In the genomic region with DNA sequence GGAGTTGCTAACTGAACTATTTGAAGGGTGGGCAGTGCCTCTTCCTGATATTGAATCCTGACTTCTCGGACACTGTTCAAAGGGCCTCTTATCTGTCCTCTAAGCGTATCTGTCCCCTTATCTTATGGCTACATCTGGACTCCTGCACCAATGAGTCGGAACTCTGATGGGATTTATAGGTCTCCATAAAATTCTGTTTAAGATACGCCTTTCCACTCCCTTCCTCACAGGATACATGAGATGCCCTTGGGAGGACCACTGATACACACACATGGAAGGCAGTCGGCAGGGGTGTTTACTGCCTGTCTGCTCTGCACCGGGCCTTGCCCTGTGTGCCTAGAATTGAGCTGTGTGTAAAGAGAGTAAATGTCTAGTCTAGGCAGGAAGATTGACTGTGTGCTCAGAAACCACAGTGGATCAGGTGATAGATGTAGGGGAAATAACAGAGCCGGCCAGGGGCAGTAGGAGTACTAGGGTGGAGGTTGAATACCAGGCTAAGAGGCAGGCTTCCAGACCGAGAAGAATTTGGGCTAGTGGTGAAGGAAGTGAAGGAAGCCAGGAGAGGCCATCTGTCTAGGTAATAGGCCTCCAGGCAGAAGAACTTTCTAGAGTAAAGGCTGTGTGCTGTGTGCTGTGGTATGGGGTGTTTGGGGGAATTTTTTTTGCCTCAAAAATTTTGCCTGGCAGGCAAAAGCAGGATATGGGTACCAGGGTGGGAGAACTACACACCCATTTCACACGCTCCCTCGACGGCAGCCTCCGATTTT, we compare ENCODE assay signal across 16 mouse cellular contexts. TPM values are rescaled to one million over a fixed set of nuclear protein-coding genes. Genes with fewer than 3 reads are reported as not detected.
DNase-seq lines count a peak whose midpoint lies in the region; ATAC-seq lines count a peak whose summit lies in the region.
"Had no signal": no experiment of that assay in that cellular context is flagged by ENCODE, and none has a peak within 500 bp of the region (broad histone marks: within the 10 kb centered on the region; RNA-seq: fewer than 3 reads in every experiment).

No protein-coding gene starts in this region.

- H3K4me2 ChIP-seq in forebrain, embryonic 12.5 days: no peak overlapping the region
- no peak overlapping the region for H3K4me2 ChIP-seq in forebrain, embryonic 11.5 days (ENCODE audit: low read depth, low read length, severe bottlenecking)
- H3K4me2 ChIP-seq in midbrain, embryonic 13.5 days (replicated peaks): no peak overlapping the region
- H3K4me2 ChIP-seq in intestine, embryonic 15.5 days (replicated peaks): no peak overlapping the region
- H3K4me2 ChIP-seq: heart, embryonic 13.5 days; lung, embryonic 14.5 days; midbrain, embryonic 15.5 days had no signal

- 85% methylated on average over 12 of the region's 12 CpGs for WGBS in forebrain, embryonic 12.5 days
- WGBS in forebrain, embryonic 11.5 days: 88% methylated on average over 12 of the region's 12 CpGs
- WGBS in midbrain, embryonic 10.5 days: 90% methylated on average over 12 of the region's 12 CpGs
- WGBS in midbrain, embryonic 13.5 days: 90% methylated on average over 12 of the region's 12 CpGs
- WGBS in intestine, embryonic 15.5 days: 50% methylated on average over 12 of the region's 12 CpGs

- H3K27me3 ChIP-seq in forebrain, embryonic 12.5 days: no peaks in the 10 kb centered on the region; the same call in 1 of the 2 replicates
- no peaks in the 10 kb centered on the region for H3K27me3 ChIP-seq in forebrain, embryonic 11.5 days (ENCODE audit: control insufficient read depth, insufficient read depth, low read length)
- 0 out of 2 replicates have a peak, but pooled peaks cover 4% of the 10 kb centered on the region for H3K27me3 ChIP-seq in midbrain, embryonic 10.5 days (ENCODE audit: low read depth, poor library complexity, severe bottlenecking)
- H3K27me3 ChIP-seq in midbrain, embryonic 13.5 days: no peaks in the 10 kb centered on the region
- H3K27me3 ChIP-seq in intestine, embryonic 15.5 days (replicated peaks): no peaks in the 10 kb centered on the region
- H3K27me3 ChIP-seq: heart, embryonic 13.5 days; midbrain, embryonic 15.5 days had no signal

- no peaks in the 10 kb centered on the region for H3K36me3 ChIP-seq in forebrain, embryonic 12.5 days (replicated peaks)
- H3K36me3 ChIP-seq in forebrain, embryonic 11.5 days (ENCODE audit: control insufficient read depth, insufficient read depth, low read length): no peaks in the 10 kb centered on the region; the same call in 1 of the 2 replicates
- H3K36me3 ChIP-seq in midbrain, embryonic 10.5 days: peaks cover 4% of the 10 kb centered on the region; the same call in 1 of the 2 replicates
- no peaks in the 10 kb centered on the region for H3K36me3 ChIP-seq in midbrain, embryonic 13.5 days
- no peaks in the 10 kb centered on the region for H3K36me3 ChIP-seq in intestine, embryonic 15.5 days
- H3K36me3 ChIP-seq: heart, embryonic 13.5 days; midbrain, embryonic 15.5 days had no signal

- no peak overlapping the region for H3K4me3 ChIP-seq in forebrain, embryonic 12.5 days (replicated peaks)
- no peak overlapping the region for H3K4me3 ChIP-seq in forebrain, embryonic 11.5 days (ENCODE audit: low read depth, low read length)
- no peak overlapping the region for H3K4me3 ChIP-seq in midbrain, embryonic 10.5 days
- no peak overlapping the region for H3K4me3 ChIP-seq in midbrain, embryonic 13.5 days (replicated peaks)
- no peak overlapping the region for H3K4me3 ChIP-seq in intestine, embryonic 15.5 days (replicated peaks)
- H3K4me3 ChIP-seq: heart, embryonic 13.5 days; midbrain, embryonic 15.5 days had no signal

- no peaks in the 10 kb centered on the region for H3K9me3 ChIP-seq in forebrain, embryonic 12.5 days
- no peaks in the 10 kb centered on the region for H3K9me3 ChIP-seq in forebrain, embryonic 11.5 days (ENCODE audit: control insufficient read depth, low read length)
- H3K9me3 ChIP-seq in midbrain, embryonic 10.5 days (replicated peaks): peaks cover 15% of the 10 kb centered on the region
- H3K9me3 ChIP-seq in midbrain, embryonic 13.5 days: no peaks in the 10 kb centered on the region
- H3K9me3 ChIP-seq in intestine, embryonic 15.5 days: no peaks in the 10 kb centered on the region
- H3K9me3 ChIP-seq: heart, embryonic 13.5 days; midbrain, embryonic 15.5 days had no signal

- ATAC-seq in forebrain, embryonic 12.5 days (ENCODE audit: low FRiP score): no peak
- ATAC-seq in forebrain, embryonic 11.5 days (replicated peaks; ENCODE audit: low FRiP score): no peak
- no peak for ATAC-seq in midbrain, embryonic 13.5 days
- peak; percentile 63 for ATAC-seq in intestine, embryonic 15.5 days
- ATAC-seq: midbrain, embryonic 15.5 days had no signal

- peak overlapping the region; percentile 10; the same call in 1 of the 2 replicates for H3K27ac ChIP-seq in forebrain, embryonic 12.5 days
- no peak overlapping the region for H3K27ac ChIP-seq in forebrain, embryonic 11.5 days (ENCODE audit: low read depth, low read length)
- peak overlapping the region; percentile 70 for H3K27ac ChIP-seq in midbrain, embryonic 10.5 days (replicated peaks)
- H3K27ac ChIP-seq in midbrain, embryonic 13.5 days: no peak overlapping the region
- no peak overlapping the region for H3K27ac ChIP-seq in intestine, embryonic 15.5 days
- H3K27ac ChIP-seq: heart, embryonic 13.5 days; midbrain, embryonic 15.5 days had no signal

- no peak overlapping the region for H3K9ac ChIP-seq in forebrain, embryonic 12.5 days
- H3K9ac ChIP-seq in forebrain, embryonic 11.5 days (ENCODE audit: low read length): no peak overlapping the region
- H3K9ac ChIP-seq in midbrain, embryonic 13.5 days (replicated peaks): no peak overlapping the region
- H3K9ac ChIP-seq in intestine, embryonic 15.5 days: no peak overlapping the region
- H3K9ac ChIP-seq: heart, embryonic 13.5 days; lung, embryonic 14.5 days; midbrain, embryonic 15.5 days had no signal

- H3K4me1 ChIP-seq in forebrain, embryonic 12.5 days: peaks cover 10% of the 10 kb centered on the region; the same call in 1 of the 2 replicates
- no peaks in the 10 kb centered on the region for H3K4me1 ChIP-seq in forebrain, embryonic 11.5 days (replicated peaks; ENCODE audit: control insufficient read depth, insufficient read depth, low read length)
- H3K4me1 ChIP-seq in midbrain, embryonic 10.5 days: peaks cover 15% of the 10 kb centered on the region
- H3K4me1 ChIP-seq in midbrain, embryonic 13.5 days (replicated peaks): 0 out of 2 replicates have a peak, but pooled peaks cover 2% of the 10 kb centered on the region
- H3K4me1 ChIP-seq in intestine, embryonic 15.5 days (replicated peaks): 0 out of 2 replicates have a peak, but pooled peaks cover 4% of the 10 kb centered on the region

- DNase-seq in forebrain, embryonic 11.5 days (ENCODE audit: low spot score): no peak
- no peak for DNase-seq in midbrain, embryonic 10.5 days (ENCODE audit: low spot score)
- DNase-seq in skeletal muscle tissue, adult 2 months (ENCODE audit: low read depth, low spot score): peak; percentile 19
- no peak for DNase-seq in right cerebral cortex, postnatal 4 days
- no peak for DNase-seq in testis, postnatal 14 days (ENCODE audit: low spot score)
- DNase-seq: adrenal gland, postnatal 25 days; kidney, adult 11 months; lung, embryonic 14.5 days; spleen, adult 18-20 months; thymus, adult 18-20 months had no signal

RNA-seq across cellular contexts. Expression of a gene that starts 4.9 kb away (rescaled TPM):
- 0.24 TPM in 1 of 2 replicates, not detected in the other for polyA plus RNA-seq in forebrain, embryonic 12.5 days (2016; fragmentation: Nextera tagmentation; extraction: Ambion mirVana)
- polyA plus RNA-seq in forebrain, embryonic 11.5 days (2014; fragmentation: Nextera tagmentation; extraction: Ambion mirVana): 0.16 TPM in 1 of 2 replicates, not detected in the other
- 0.19 TPM in 1 of 2 replicates, not detected in the other for polyA plus RNA-seq in midbrain, embryonic 10.5 days (2016; fragmentation: Nextera tagmentation; extraction: Ambion mirVana)
- polyA plus RNA-seq in midbrain, embryonic 13.5 days (2015; fragmentation: Nextera tagmentation; extraction: Ambion mirVana): 0.63 and 0.79 TPM in 2 replicates
- 266 and 631 TPM in 2 replicates for polyA plus RNA-seq in intestine, embryonic 15.5 days (2015; fragmentation: Nextera tagmentation; extraction: Ambion mirVana)
- polyA plus RNA-seq: cerebellum, adult 2 months had no signal

RNA-seq across cellular contexts. Expression of a gene that starts 33.1 kb away (rescaled TPM):
- polyA plus RNA-seq in forebrain, embryonic 12.5 days (2016; fragmentation: Nextera tagmentation; extraction: Ambion mirVana): 0.21 and 0.24 TPM in 2 replicates
- polyA plus RNA-seq in forebrain, embryonic 11.5 days (2014; fragmentation: Nextera tagmentation; extraction: Ambion mirVana): 0.15 and 0.72 TPM in 2 replicates
- 0.30 and 0.74 TPM in 2 replicates for polyA plus RNA-seq in midbrain, embryonic 10.5 days (2016; fragmentation: Nextera tagmentation; extraction: Ambion mirVana)
- 0.10 TPM in 1 of 2 replicates, not detected in the other for polyA plus RNA-seq in midbrain, embryonic 13.5 days (2015; fragmentation: Nextera tagmentation; extraction: Ambion mirVana)
- 0.25 TPM in 2 replicates for polyA plus RNA-seq in intestine, embryonic 15.5 days (2015; fragmentation: Nextera tagmentation; extraction: Ambion mirVana)
- polyA plus RNA-seq: cerebellum, adult 2 months; lung, embryonic 14.5 days; midbrain, embryonic 15.5 days had no signal

RNA-seq across cellular contexts. Expression of a gene that starts 49.7 kb away (rescaled TPM):
- polyA plus RNA-seq in forebrain, embryonic 12.5 days (2016; fragmentation: Nextera tagmentation; extraction: Ambion mirVana): 23.3 and 25.1 TPM in 2 replicates
- 21.6 and 24.1 TPM in 2 replicates for polyA plus RNA-seq in forebrain, embryonic 11.5 days (2014; fragmentation: Nextera tagmentation; extraction: Ambion mirVana)
- 19.8 and 24.0 TPM in 2 replicates for polyA plus RNA-seq in midbrain, embryonic 10.5 days (2016; fragmentation: Nextera tagmentation; extraction: Ambion mirVana)
- polyA plus RNA-seq in midbrain, embryonic 13.5 days (2015; fragmentation: Nextera tagmentation; extraction: Ambion mirVana): 15.5 and 17.1 TPM in 2 replicates
- 9.4 and 9.9 TPM in 2 replicates for polyA plus RNA-seq in intestine, embryonic 15.5 days (2015; fragmentation: Nextera tagmentation; extraction: Ambion mirVana)

Comparison
In these comparisons a context has a peak if more than half of its experiments do, and no peak if none do; other contexts are left out.
1. H3K27ac ChIP-seq: peak in forebrain, embryonic 12.5 days (single experiment) and midbrain, embryonic 10.5 days (single experiment); none in forebrain, embryonic 11.5 days (single experiment), midbrain, embryonic 13.5 days (single experiment) and intestine, embryonic 15.5 days (single experiment).
2. RNA of a gene that starts 4.9 kb away (polyA plus RNA-seq): 266 to 631 TPM in intestine, embryonic 15.5 days; 0.63 to 0.79 TPM in midbrain, embryonic 13.5 days, 0.19 TPM in midbrain, embryonic 10.5 days, 0.16 TPM in forebrain, embryonic 11.5 days and 0.24 TPM in forebrain, embryonic 12.5 days; every median in the first group is over 100 times any median in the second.